Mouse (Mus musculus): ENCODE results near the gene Pkig. TPM values are rescaled to one million over a fixed set of nuclear protein-coding genes. Genes with fewer than 3 reads are reported as not detected.

The Pkig gene
- total and polyA plus RNA-seq, 3 experiments, result 79.5 to 160 TPM; not detected in 1

GRCm38 (mm10) chr2:163667045-163667444, 8.9 kb downstream of the Pkig start:
- Histone ChIP-seq H3K4me3 (ENCODE audit: control insufficient read depth in 1 of 2, insufficient read depth in 1 of 2, low read depth in 2 of 2, low read length in 2 of 2) (no peak overlapping the region), H3K9ac (ENCODE audit: control insufficient read depth, low read depth, low read length, poor library complexity, severe bottlenecking) (no peak overlapping the region), H3K9me3 (replicated peaks; ENCODE audit: insufficient read depth, low read length) (no peaks in the 10 kb centered on the region), H3K36me3 (ENCODE audit: control insufficient read depth in 1 of 2, insufficient read depth in 2 of 2, low read length in 2 of 2) (peaks cover 0 to 15% of the 10 kb centered on the region in 2 experiments; a peak in 3 of 4 replicates), H3K27me3 (ENCODE audit: control insufficient read depth in 1 of 2, insufficient read depth in 2 of 2, low read length in 2 of 2) (no peaks in the 10 kb centered on the region), H3K79me2 (ENCODE audit: control insufficient read depth, insufficient read depth, low read length, poor library complexity) (peaks cover 14% of the 10 kb centered on the region), H3K27ac (ENCODE audit: control insufficient read depth, low read depth, low read length) (no peak overlapping the region), H3K4me1 (ENCODE audit: control insufficient read depth in 1 of 2, insufficient read depth in 2 of 2, low read length in 2 of 2) (peaks cover 2 to 23% of the 10 kb centered on the region in 2 experiments; a peak in 3 of 4 replicates)
- DNase-seq (ENCODE audit: low read depth, low spot score), result no peak
- no peak for TF ChIP-seq NELFE (IDR thresholded peaks at IDR 0.05; ENCODE audit: low read depth, low read length)
- TF ChIP-seq RAD21 (IDR thresholded peaks at IDR 0.05; ENCODE audit: low read depth, low read length), result no peak
- TF ChIP-seq CTCF (IDR thresholded peaks at IDR 0.05 in 2 of 3, conservative IDR thresholded peaks at IDR 0.05 in 1 of 3; ENCODE audit: control insufficient read depth in 1 of 3, insufficient read depth in 1 of 3, low read depth in 2 of 3, low read length in 3 of 3, poor library complexity in 1 of 3, severe bottlenecking in 1 of 3), result no peak
- TF ChIP-seq ZMIZ1 (IDR thresholded peaks at IDR 0.05; ENCODE audit: low read depth, low read length), result no peak
- TF ChIP-seq SMC3 (IDR thresholded peaks at IDR 0.05; ENCODE audit: low read depth, low read length), result no peak
- no peak for TF ChIP-seq ELF1 (IDR thresholded peaks at IDR 0.05; ENCODE audit: low read depth, low read length)
- TF ChIP-seq GATA1 (IDR thresholded peaks at IDR 0.05; ENCODE audit: low read depth, low read length), result no peak
- TF ChIP-seq POLR2AphosphoS2 (IDR thresholded peaks at IDR 0.05; ENCODE audit: low read length), result no peak
- no peak for TF ChIP-seq CHD2 (IDR thresholded peaks at IDR 0.05; ENCODE audit: low read length)
- TF ChIP-seq MAZ (IDR thresholded peaks at IDR 0.05; ENCODE audit: low read depth, low read length), result no peak
- TF ChIP-seq HCFC1 (IDR thresholded peaks at IDR 0.05; ENCODE audit: low read depth, low read length), result no peak
- TF ChIP-seq TAL1 (IDR thresholded peaks at IDR 0.05; ENCODE audit: low read length), result no peak
- no peak for TF ChIP-seq NRF1 (IDR thresholded peaks at IDR 0.05; ENCODE audit: insufficient read depth, low read depth, low read length, poor library complexity, severe bottlenecking)
- no peak for TF ChIP-seq POLR2A (IDR thresholded peaks at IDR 0.05; ENCODE audit: control insufficient read depth in 1 of 2, insufficient read depth in 1 of 2, low read depth in 1 of 2, low read length in 2 of 2, poor library complexity in 1 of 2)

GRCm38 (mm10) chr2:163670872-163671594, 12.8 kb downstream of the Pkig start:
- Histone ChIP-seq H3K27ac (ENCODE audit: control insufficient read depth, low read depth, low read length) (no peak overlapping the region), H3K36me3 (ENCODE audit: control insufficient read depth in 1 of 2, insufficient read depth in 2 of 2, low read length in 2 of 2) (peaks cover 0 to 7% of the 10 kb centered on the region in 2 experiments; a peak in 3 of 4 replicates), H3K27me3 (ENCODE audit: control insufficient read depth in 1 of 2, insufficient read depth in 2 of 2, low read length in 2 of 2) (no peaks in the 10 kb centered on the region), H3K9ac (ENCODE audit: control insufficient read depth, low read depth, low read length, poor library complexity, severe bottlenecking) (no peak overlapping the region), H3K79me2 (ENCODE audit: control insufficient read depth, insufficient read depth, low read length, poor library complexity) (peaks cover 5% of the 10 kb centered on the region), H3K9me3 (replicated peaks; ENCODE audit: insufficient read depth, low read length) (no peaks in the 10 kb centered on the region), H3K4me1 (ENCODE audit: control insufficient read depth in 1 of 2, insufficient read depth in 2 of 2, low read length in 2 of 2) (peaks cover 0 to 5% of the 10 kb centered on the region in 2 experiments; a peak in 2 of 4 replicates), H3K4me3 (ENCODE audit: control insufficient read depth in 1 of 2, insufficient read depth in 1 of 2, low read depth in 2 of 2, low read length in 2 of 2) (no peak overlapping the region)
- TF ChIP-seq MAZ (IDR thresholded peaks at IDR 0.05; ENCODE audit: low read depth, low read length) (no peak), ELF1 (IDR thresholded peaks at IDR 0.05; ENCODE audit: low read depth, low read length) (no peak), EP300 (IDR thresholded peaks at IDR 0.05; ENCODE audit: low read depth in 1 of 2, low read length in 2 of 2) (no peak), KAT2A (conservative IDR thresholded peaks at IDR 0.05; ENCODE audit: low read depth, low read length) (no peak), MXI1 (IDR thresholded peaks at IDR 0.05; ENCODE audit: low read depth, low read length) (no peak), RAD21 (IDR thresholded peaks at IDR 0.05; ENCODE audit: low read depth, low read length) (no peak), POLR2A (IDR thresholded peaks at IDR 0.05; ENCODE audit: control insufficient read depth in 1 of 2, insufficient read depth in 1 of 2, low read depth in 1 of 2, low read length in 2 of 2, poor library complexity in 1 of 2) (no peak), USF1 (IDR thresholded peaks at IDR 0.05; ENCODE audit: low read depth, low read length) (no peak), GATA1 (IDR thresholded peaks at IDR 0.05; ENCODE audit: low read depth, low read length) (no peak), MYB (IDR thresholded peaks at IDR 0.05; ENCODE audit: low read depth, low read length) (no peak), ZKSCAN1 (IDR thresholded peaks at IDR 0.05; ENCODE audit: low read depth, low read length) (no peak)
- DNase-seq (ENCODE audit: low read depth, low spot score), result no peak
